Mouse (Mus musculus) ES-Bruce4 (cell line): ENCODE data around the gene Akap13.

ENCODE experiments used
- CTCF ChIP-seq: IDR thresholded peaks from one replicate; pipeline ENCODE4 v1.8.1; 2011; ENCODE audit warnings: low read depth, low read length
- POLR2A ChIP-seq: IDR thresholded peaks from one replicate; pipeline ENCODE4 v1.8.1; 2011; ENCODE audit warnings: low read length; ENCODE audit not compliant: insufficient read depth

DNA sequence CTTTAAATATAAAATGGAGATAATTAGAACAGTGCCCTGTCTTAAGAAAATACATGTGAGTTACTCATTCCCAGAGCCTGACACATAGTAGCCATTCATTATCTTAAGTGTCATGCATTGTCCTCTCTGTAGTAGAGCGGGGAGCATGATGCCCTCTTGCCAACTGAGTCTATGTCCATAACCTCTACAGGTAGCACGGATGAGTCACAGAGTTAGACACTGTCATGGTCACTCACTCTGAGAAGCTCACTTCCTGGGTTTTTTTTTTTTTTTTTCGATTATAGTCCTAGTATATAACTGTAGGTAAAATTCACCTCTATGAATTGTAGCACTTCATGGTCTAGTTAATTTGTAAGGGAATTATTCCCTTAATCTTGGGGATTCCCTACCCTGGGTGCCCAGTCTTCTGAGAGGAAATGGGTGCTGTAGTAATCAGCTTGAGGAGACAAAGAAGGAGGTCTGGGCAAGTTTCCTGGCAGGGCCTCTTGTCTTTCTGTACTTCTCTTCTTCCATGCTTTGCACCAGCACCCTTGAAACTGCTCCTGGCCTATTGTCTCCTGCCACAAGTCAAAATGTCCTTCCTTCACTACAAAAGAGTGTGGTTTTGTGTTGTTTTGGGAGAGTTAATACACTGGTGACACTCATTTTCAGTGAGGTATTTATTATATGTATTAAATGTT, 247.8 kb downstream of the Akap13 start:
- TF ChIP-seq POLR2A (no peak), CTCF (no peak)
